Comparison of ENCODE assay signal across 18 mouse cellular contexts in the genomic region with DNA sequence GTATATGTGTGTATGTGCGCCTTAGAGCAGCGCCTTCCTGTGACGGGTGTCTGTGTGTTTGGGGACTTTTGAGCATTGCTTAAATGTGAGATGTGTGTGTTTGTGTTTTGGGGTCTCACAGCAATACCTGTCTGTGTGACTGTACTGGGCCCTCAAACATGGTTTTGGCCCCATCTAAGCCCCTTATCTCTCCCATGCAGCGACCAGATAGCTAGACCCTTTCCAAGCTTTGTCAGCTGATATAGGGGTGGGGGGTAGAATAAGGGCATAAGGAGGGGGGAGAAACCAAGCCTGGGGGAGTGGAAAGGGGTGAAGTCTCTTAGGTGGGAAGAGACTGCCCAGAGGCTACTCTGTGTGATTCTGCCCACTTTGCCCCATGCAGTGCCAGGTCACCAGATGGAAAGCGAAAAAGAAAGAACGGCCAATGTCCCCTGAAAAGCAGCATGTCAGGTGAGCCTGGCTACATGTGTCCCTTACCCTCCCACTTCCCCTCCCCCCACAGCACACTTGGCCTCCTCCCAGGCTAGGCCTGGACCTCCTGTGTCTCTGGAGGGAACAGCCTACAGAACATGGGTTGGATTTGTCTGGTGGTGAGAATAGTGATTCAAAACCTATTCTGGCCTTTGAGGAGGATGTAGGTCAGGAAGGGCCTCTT. TPM values are rescaled to one million over a fixed set of nuclear protein-coding genes. Genes with fewer than 3 reads are reported as not detected.
A peak's percentile ranks its signal among the peaks of the same experiment; 100 is the strongest.
DNase-seq lines count a peak whose midpoint lies in the region; ATAC-seq and TF ChIP-seq lines count a peak whose summit lies in the region.
"Had no signal": no experiment of that assay in that cellular context is flagged by ENCODE, and none has a peak within 500 bp of the region (broad histone marks: within the 10 kb centered on the region; RNA-seq: fewer than 3 reads in every experiment).

No protein-coding gene starts in this region.

- peaks cover 65% of the 10 kb centered on the region for H3K4me1 ChIP-seq in liver, embryonic 15.5 days (replicated peaks)

- 64% methylated on average over 6 of the region's 6 CpGs for WGBS in liver, embryonic 15.5 days (ENCODE audit: insufficient replicate concordance)

- peaks cover 41% of the 10 kb centered on the region for H3K36me3 ChIP-seq in liver, embryonic 15.5 days (replicated peaks)

- intact Hi-C loops in gastrocnemius, adult 2 months (cut with DNase I), result no loop called here

- peak overlapping the region; percentile 15; the same call in 1 of the 2 replicates for H3K9ac ChIP-seq in liver, embryonic 15.5 days
- H3K9ac ChIP-seq: forebrain, postnatal 0 days; limb, embryonic 12.5 days had no signal

- H3K9me3 ChIP-seq in liver, embryonic 15.5 days (replicated peaks), result no peaks in the 10 kb centered on the region
- H3K9me3 ChIP-seq: hindbrain, embryonic 10.5 days; limb, embryonic 12.5 days had no signal

- TF ChIP-seq CTCF in gastrocnemius, adult 2 months (IDR thresholded peaks at IDR 0.05), result no peak
- TF ChIP-seq CTCF in layer of hippocampus, adult 2 months (conservative IDR thresholded peaks at IDR 0.05), result no peak

- ATAC-seq in liver, embryonic 15.5 days (ENCODE audit: insufficient read depth), result peak; percentile 13; the same call in 1 of the 2 replicates
- ATAC-seq: activated CD4-positive, CD25-positive, alpha-beta regulatory T cell, adult 4 months; forebrain, postnatal 0 days had no signal

- H3K4me2 ChIP-seq in liver, embryonic 15.5 days, result peak overlapping the region; percentile 44
- H3K4me2 ChIP-seq: limb, embryonic 12.5 days had no signal

- no peak overlapping the region for H3K4me3 ChIP-seq in gastrocnemius, adult 2 months
- no peak overlapping the region for H3K4me3 ChIP-seq in layer of hippocampus, adult 2 months
- H3K4me3 ChIP-seq in liver, embryonic 15.5 days (replicated peaks), result no peak overlapping the region
- H3K4me3 ChIP-seq: hindbrain, embryonic 10.5 days; limb, embryonic 12.5 days had no signal

- no peaks in the 10 kb centered on the region for H3K27me3 ChIP-seq in liver, embryonic 15.5 days
- H3K27me3 ChIP-seq: limb, embryonic 12.5 days had no signal

- DNase-seq in gastrocnemius, adult 2 months, result peak; percentile 34
- no peak for DNase-seq in gastrocnemius, adult 18-20 months (ENCODE audit: low spot score)
- peak in 1 of 2 experiments; percentile 9 for DNase-seq in layer of hippocampus, adult 2 months (ENCODE audit: low spot score in 2 of 2)
- no peak for DNase-seq in layer of hippocampus, adult 9-11 months
- peak; percentile 56 to 71 for DNase-seq in cerebellum, postnatal 14 days
- no peak for DNase-seq in lung, postnatal 14 days
- no peak for DNase-seq in right cerebral cortex, postnatal 10 days (ENCODE audit: low spot score in 2 of 2)
- DNase-seq: embryo, embryonic 11 days; forebrain, postnatal 0 days; gastrocnemius, postnatal 14 days; lung, postnatal 36 days; midbrain, embryonic 14.5 days; right cerebral cortex, postnatal 4 days; thymus, postnatal 25 days had no signal

- peak overlapping the region; percentile 100 for H3K27ac ChIP-seq in gastrocnemius, adult 2 months
- H3K27ac ChIP-seq in layer of hippocampus, adult 2 months, result peak overlapping the region; percentile 97; the same call in 1 of the 2 replicates
- peak overlapping the region; percentile 61 for H3K27ac ChIP-seq in liver, embryonic 15.5 days (replicated peaks)
- H3K27ac ChIP-seq: limb, embryonic 12.5 days had no signal

RNA-seq across cellular contexts. Expression of a gene that starts 15.4 kb away (rescaled TPM):
- 10 to 100 TPM; 78.8 to 96.8 TPM for total RNA-seq in gastrocnemius, adult 2 months (2021)
- total RNA-seq in gastrocnemius, adult 18-20 months (2021), result 10 to 100 TPM; 78.3 to 85.2 TPM
- total RNA-seq in layer of hippocampus, adult 2 months (2021), result 1,000 to 10,000 TPM in 1 of 2 experiments, 100 to 1,000 TPM in 1; 996 to 1,082 TPM
- 7.2 and 7.6 TPM in 2 replicates for polyA plus RNA-seq in liver, embryonic 15.5 days (2015; fragmentation: Nextera tagmentation; extraction: Ambion mirVana)

RNA-seq across cellular contexts. Expression of a gene that starts 19.3 kb away (rescaled TPM):
- total RNA-seq in gastrocnemius, adult 2 months (2021), result 100 to 1,000 TPM in 1 of 2 experiments, 10 to 100 TPM in 1; 56.3 to 152 TPM
- 100 to 1,000 TPM in 1 of 2 experiments, 10 to 100 TPM in 1; 74.0 to 126 TPM for total RNA-seq in gastrocnemius, adult 18-20 months (2021)
- 10 to 100 TPM; 93.2 to 94.0 TPM for total RNA-seq in layer of hippocampus, adult 2 months (2021)
- polyA plus RNA-seq in liver, embryonic 15.5 days (2015; fragmentation: Nextera tagmentation; extraction: Ambion mirVana), result 0.63 and 0.85 TPM in 2 replicates

RNA-seq across cellular contexts. Expression of a gene that starts 26.6 kb away (rescaled TPM):
- total RNA-seq in gastrocnemius, adult 2 months (2021), result 10 to 100 TPM; 52.0 to 58.4 TPM
- 10 to 100 TPM; 48.1 to 53.3 TPM for total RNA-seq in gastrocnemius, adult 18-20 months (2021)
- total RNA-seq in layer of hippocampus, adult 2 months (2021), result 100 to 1,000 TPM; 146 to 148 TPM
- polyA plus RNA-seq in liver, embryonic 15.5 days (2015; fragmentation: Nextera tagmentation; extraction: Ambion mirVana), result 24.2 and 27.7 TPM in 2 replicates

RNA-seq across cellular contexts. Expression of a gene that starts 39.5 kb away (rescaled TPM):
- total RNA-seq in gastrocnemius, adult 2 months (2021), result 10 to 100 TPM; 51.8 to 69.4 TPM
- 10 to 100 TPM; 50.5 to 56.4 TPM for total RNA-seq in gastrocnemius, adult 18-20 months (2021)
- 100 to 1,000 TPM; 168 to 178 TPM for total RNA-seq in layer of hippocampus, adult 2 months (2021)
- polyA plus RNA-seq in liver, embryonic 15.5 days (2015; fragmentation: Nextera tagmentation; extraction: Ambion mirVana), result 5.2 and 5.8 TPM in 2 replicates

RNA-seq across cellular contexts. Expression of a gene that starts 48.9 kb away (rescaled TPM):
- 10 to 100 TPM; 17.4 to 21.9 TPM for total RNA-seq in gastrocnemius, adult 2 months (2021)
- total RNA-seq in gastrocnemius, adult 18-20 months (2021), result 10 to 100 TPM; 14.0 to 15.6 TPM
- 10 to 100 TPM; 61.0 to 62.1 TPM for total RNA-seq in layer of hippocampus, adult 2 months (2021)
- 14.4 and 16.2 TPM in 2 replicates for polyA plus RNA-seq in liver, embryonic 15.5 days (2015; fragmentation: Nextera tagmentation; extraction: Ambion mirVana)

Comparison
In these comparisons a context has a peak if more than half of its experiments do, and no peak if none do; other contexts are left out.
1. DNase-seq: peak in gastrocnemius, adult 2 months (single experiment) and cerebellum, postnatal 14 days (2 of 2); none in gastrocnemius, adult 18-20 months (single experiment), layer of hippocampus, adult 9-11 months (single experiment), lung, postnatal 14 days (single experiment) and right cerebral cortex, postnatal 10 days (0 of 2).
2. RNA of a gene that starts 15.4 kb away (total RNA-seq): 996 to 1,082 TPM in layer of hippocampus, adult 2 months; 78.8 to 96.8 TPM in gastrocnemius, adult 2 months and 78.3 to 85.2 TPM in gastrocnemius, adult 18-20 months; every median in the first group is over 10 times any median in the second.
3. Peak in every context shown above with its lines, with median percentiles within 50 percentile points of each other: H3K27ac ChIP-seq.